Mouse (Mus musculus): ENCODE measurements around the gene Rgs19. TPM values are rescaled to one million over a fixed set of nuclear protein-coding genes. Genes with fewer than 3 reads are reported as not detected.

Rgs19 gene
- polyA plus RNA-seq, 1 experiment from 2014 or later: 18.6 TPM

- ATAC-seq (no peak), DNase-seq (no peak)
- TF ChIP-seq EP300 (IDR thresholded peaks at IDR 0.05; ENCODE audit: low read depth) (no peak), CTCF (IDR thresholded peaks at IDR 0.05; ENCODE audit: low read depth) (peak; percentile 24; the same call in 1 of the 2 replicates)
- WGBS (ENCODE audit: insufficient replicate concordance): 5% methylated on average over 47 of the region's 56 CpGs
- Histone ChIP-seq H3K4me3 (ENCODE audit: low read depth, low read length) (peak overlapping the region; percentile 41), H3K9ac (replicated peaks) (peak overlapping the region; percentile 30), H3K4me2 (ENCODE audit: low read depth, low read length) (peak overlapping the region; percentile 51), H3K4me1 (ENCODE audit: insufficient read depth) (peaks cover 3% of the 10 kb centered on the region), H3K9me3 (ENCODE audit: low read length) (no peaks in the 10 kb centered on the region), H3K36me3 (replicated peaks; ENCODE audit: insufficient read depth, low read length) (no peaks in the 10 kb centered on the region), H3K27me3 (ENCODE audit: insufficient read depth, low read length) (peaks cover 41% of the 10 kb centered on the region), H3K27ac (ENCODE audit: low read depth) (no peak overlapping the region)
Observed at GRCm38 (mm10) chr2:181670285-181670912, 23.4 kb downstream of the Rgs19 start.

DNA sequence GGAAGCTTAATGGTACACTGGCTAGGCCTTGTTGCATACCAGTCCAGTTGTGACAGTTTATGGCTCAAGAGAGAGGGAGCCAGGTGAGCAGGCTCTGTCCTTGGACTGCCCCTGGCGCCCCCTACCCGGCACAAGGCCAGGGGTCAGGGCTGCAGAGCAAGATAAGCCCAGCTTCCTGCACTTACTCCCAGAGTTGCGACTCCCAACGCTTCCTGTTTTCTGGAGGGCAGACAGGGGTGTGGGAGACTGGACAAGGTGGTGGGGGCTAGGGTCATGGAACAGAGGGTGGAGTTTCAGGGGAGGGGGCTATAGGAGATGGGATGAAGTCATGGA lies 30.5 kb downstream of the Rgs19 start:
- Histone ChIP-seq H3K36me3 (replicated peaks; ENCODE audit: insufficient read depth, low read length) (no peaks in the 10 kb centered on the region), H3K27ac (ENCODE audit: low read depth) (peak overlapping the region; percentile 18; the same call in 1 of the 2 replicates), H3K9me3 (ENCODE audit: low read length) (no peaks in the 10 kb centered on the region), H3K4me2 (ENCODE audit: low read depth, low read length) (no peak overlapping the region), H3K27me3 (ENCODE audit: insufficient read depth, low read length) (no peaks in the 10 kb centered on the region), H3K9ac (replicated peaks) (no peak overlapping the region), H3K4me1 (ENCODE audit: insufficient read depth) (0 out of 2 replicates have a peak, but pooled peaks cover 4% of the 10 kb centered on the region), H3K4me3 (ENCODE audit: low read depth, low read length) (no peak overlapping the region)
- WGBS (ENCODE audit: insufficient replicate concordance): 19% methylated on average over 4 of the region's 4 CpGs
- 0 out of 2 replicates have a peak, but pooled peaks have one; percentile 19 for ATAC-seq
- TF ChIP-seq EP300 (IDR thresholded peaks at IDR 0.05; ENCODE audit: low read depth): no peak
- TF ChIP-seq CTCF (IDR thresholded peaks at IDR 0.05; ENCODE audit: low read depth): no peak
- DNase-seq: no peak

GRCm38 (mm10) chr2:181662620-181663297 lies 31.0 kb downstream of the Rgs19 start:
- Histone ChIP-seq H3K36me3 (replicated peaks; ENCODE audit: insufficient read depth, low read length) (no peaks in the 10 kb centered on the region), H3K9ac (replicated peaks) (no peak overlapping the region), H3K4me2 (ENCODE audit: low read depth, low read length) (no peak overlapping the region), H3K4me1 (ENCODE audit: insufficient read depth) (0 out of 2 replicates have a peak, but pooled peaks cover 4% of the 10 kb centered on the region), H3K9me3 (ENCODE audit: low read length) (no peaks in the 10 kb centered on the region), H3K27me3 (ENCODE audit: insufficient read depth, low read length) (no peaks in the 10 kb centered on the region), H3K4me3 (ENCODE audit: low read depth, low read length) (no peak overlapping the region), H3K27ac (ENCODE audit: low read depth) (0 out of 2 replicates have a peak overlapping the region, but pooled peaks have one; percentile 18)
- WGBS (ENCODE audit: insufficient replicate concordance): 85% methylated on average over 3 of the region's 3 CpGs
- ATAC-seq (no peak), DNase-seq (no peak)
- TF ChIP-seq CTCF (IDR thresholded peaks at IDR 0.05; ENCODE audit: low read depth): no peak
- no peak for TF ChIP-seq EP300 (IDR thresholded peaks at IDR 0.05; ENCODE audit: low read depth)

DNA sequence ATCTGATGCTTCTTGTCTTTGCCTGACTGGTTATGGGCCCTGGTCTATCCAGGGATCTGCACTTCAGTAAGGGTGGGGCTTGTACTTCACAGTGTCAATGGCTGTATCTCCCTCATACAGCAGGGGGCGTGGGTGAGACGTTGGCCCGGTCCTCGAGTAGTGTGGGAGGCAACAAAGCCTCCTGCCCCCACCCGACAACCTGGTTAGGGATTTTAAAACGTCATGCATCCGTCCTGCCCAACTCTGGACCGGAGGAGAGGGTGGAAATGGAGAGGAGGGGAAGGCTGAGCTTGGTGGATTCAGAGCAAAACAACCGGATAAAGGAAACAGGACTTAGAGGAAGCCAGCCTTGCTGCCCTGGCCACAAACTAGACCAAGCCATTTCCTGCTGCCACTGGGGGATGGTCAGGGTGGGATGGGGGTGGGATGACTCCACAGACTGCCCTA lies 34.1 kb downstream of the Rgs19 start:
- no peaks in the 10 kb centered on the region for H3K27me3 ChIP-seq (ENCODE audit: insufficient read depth, low read length)
- no peak overlapping the region for H3K9ac ChIP-seq (replicated peaks)
- ATAC-seq: peak; percentile 88
- H3K27ac ChIP-seq (ENCODE audit: low read depth): no peak overlapping the region
- peak; percentile 20; the same call in 1 of the 2 replicates for TF ChIP-seq EP300 (IDR thresholded peaks at IDR 0.05; ENCODE audit: low read depth)
- peak; percentile 82 for TF ChIP-seq CTCF (IDR thresholded peaks at IDR 0.05; ENCODE audit: low read depth)
- peaks cover 19% of the 10 kb centered on the region for H3K36me3 ChIP-seq (replicated peaks; ENCODE audit: insufficient read depth, low read length)
- no peak overlapping the region; the same call in 1 of the 2 replicates for H3K4me2 ChIP-seq (ENCODE audit: low read depth, low read length)
- no peaks in the 10 kb centered on the region for H3K9me3 ChIP-seq (ENCODE audit: low read length)
- 0 out of 2 replicates have a peak, but pooled peaks cover 4% of the 10 kb centered on the region for H3K4me1 ChIP-seq (ENCODE audit: insufficient read depth)
- no peak overlapping the region for H3K4me3 ChIP-seq (ENCODE audit: low read depth, low read length)
- WGBS (ENCODE audit: insufficient replicate concordance): 5% methylated on average over 9 of the region's 9 CpGs
- DNase-seq: peak; percentile 84

DNA sequence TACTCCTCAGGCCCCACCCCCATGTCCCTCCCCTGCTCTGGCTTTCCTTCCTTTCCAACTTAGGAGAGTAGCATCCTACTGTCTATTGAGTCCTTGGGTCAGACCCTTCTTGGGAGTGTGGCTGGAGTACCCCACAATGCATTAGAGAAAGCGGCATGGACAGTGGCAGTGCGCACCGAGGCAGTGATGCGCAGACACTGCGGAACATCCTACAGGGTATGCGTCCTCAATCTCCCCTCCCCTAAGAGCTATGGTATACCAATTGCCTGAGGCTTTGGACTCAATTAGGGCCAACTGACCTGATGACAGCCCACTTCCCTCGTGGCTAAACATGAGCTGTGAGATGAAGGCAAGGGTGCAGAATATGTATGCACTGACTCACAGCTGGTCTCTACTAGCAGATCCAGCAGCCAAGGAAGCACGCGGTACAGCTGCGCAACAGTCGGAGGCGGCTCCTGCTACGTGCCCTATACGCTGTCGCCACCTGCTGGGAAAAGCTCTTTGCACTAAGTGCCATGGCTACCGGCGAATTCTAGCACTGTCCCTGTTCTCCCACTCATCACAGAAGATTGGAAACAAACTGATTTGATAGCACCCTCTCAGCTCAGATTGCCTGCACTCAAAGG lies 34.7 kb downstream of the Rgs19 start:
- peak; percentile 73 for DNase-seq
- no peak for TF ChIP-seq EP300 (IDR thresholded peaks at IDR 0.05; ENCODE audit: low read depth)
- TF ChIP-seq CTCF (IDR thresholded peaks at IDR 0.05; ENCODE audit: low read depth): peak; percentile 36; the same call in 1 of the 2 replicates
- 33% methylated on average over 17 of the region's 17 CpGs for WGBS (ENCODE audit: insufficient replicate concordance)
- Histone ChIP-seq H3K4me1 (ENCODE audit: insufficient read depth) (0 out of 2 replicates have a peak, but pooled peaks cover 4% of the 10 kb centered on the region), H3K27me3 (ENCODE audit: insufficient read depth, low read length) (no peaks in the 10 kb centered on the region), H3K36me3 (replicated peaks; ENCODE audit: insufficient read depth, low read length) (peaks cover 19% of the 10 kb centered on the region), H3K4me2 (ENCODE audit: low read depth, low read length) (no peak overlapping the region; the same call in 1 of the 2 replicates), H3K4me3 (ENCODE audit: low read depth, low read length) (no peak overlapping the region), H3K27ac (ENCODE audit: low read depth) (no peak overlapping the region), H3K9ac (replicated peaks) (no peak overlapping the region), H3K9me3 (ENCODE audit: low read length) (no peaks in the 10 kb centered on the region)
- ATAC-seq: peak; percentile 69

DNA sequence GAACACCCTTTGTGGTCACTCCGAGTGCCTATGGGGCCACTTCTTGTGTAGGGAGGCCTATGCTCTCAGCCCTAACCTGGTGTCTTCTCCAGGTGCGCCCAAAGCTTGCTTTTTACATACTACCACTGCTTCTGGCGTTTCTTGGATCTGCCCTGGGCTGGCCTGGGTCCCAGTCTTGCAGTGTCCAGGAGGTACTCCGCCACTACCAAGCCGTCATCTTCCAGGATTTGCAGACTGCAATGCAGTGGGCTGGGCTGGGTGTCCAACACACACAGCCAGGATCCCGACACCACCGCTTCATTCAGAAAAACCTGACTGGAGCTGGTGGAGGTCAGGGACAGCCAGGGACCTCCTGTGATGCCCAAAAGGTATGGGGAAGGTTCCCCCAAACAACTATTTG lies 35.2 kb downstream of the Rgs19 start:
- Histone ChIP-seq H3K36me3 (replicated peaks; ENCODE audit: insufficient read depth, low read length) (peaks cover 24% of the 10 kb centered on the region), H3K27ac (ENCODE audit: low read depth) (no peak overlapping the region), H3K9me3 (ENCODE audit: low read length) (no peaks in the 10 kb centered on the region), H3K4me2 (ENCODE audit: low read depth, low read length) (no peak overlapping the region), H3K4me3 (ENCODE audit: low read depth, low read length) (no peak overlapping the region), H3K4me1 (ENCODE audit: insufficient read depth) (0 out of 2 replicates have a peak, but pooled peaks cover 4% of the 10 kb centered on the region), H3K9ac (replicated peaks) (no peak overlapping the region), H3K27me3 (ENCODE audit: insufficient read depth, low read length) (no peaks in the 10 kb centered on the region)
- WGBS (ENCODE audit: insufficient replicate concordance): 80% methylated on average over 7 of the region's 7 CpGs
- DNase-seq (no peak), ATAC-seq (no peak)
- TF ChIP-seq EP300 (IDR thresholded peaks at IDR 0.05; ENCODE audit: low read depth) (no peak), CTCF (IDR thresholded peaks at IDR 0.05; ENCODE audit: low read depth) (no peak)
